Mouse (Mus musculus) activated CD4-positive, CD25-positive, alpha-beta regulatory T cell, adult 9 weeks (primary cell): ENCODE results near the gene Gnat3. TPM values are rescaled to one million over a fixed set of nuclear protein-coding genes. Genes with fewer than 3 reads are reported as not detected.

Experiments used
- polyA plus RNA-seq: library from polyadenylated mRNA; unstranded; fragments of 100-300 nt; shearing (Covaris generic); gene quantifications from one replicate; pipeline ENCODE4 v1.2.1, GENCODE M21; 2017

Gnat3 gene
- not detected for polyA plus RNA-seq

GRCm38 (mm10) chr5:17962249-17962648, at the start of gene Gnat3:
Gene Gnat3, plus strand, starts transcription at chr5:17962549.

Other genes with a start within 250 kb of the Gnat3 start
- gene Cd36, start 73.7 kb upstream of the Gnat3 start, polyA plus RNA-seq = 0.72 TPM